Mouse (Mus musculus) liver, embryonic 14.5 days (tissue): ENCODE results near the gene Aqp6.

Experiments
- CTCF ChIP-seq: IDR thresholded peaks from 2 replicates; pipeline ENCODE4 v1.5.1; 2016; ENCODE audit warnings: antibody characterized with exemption, low read depth, control low read depth
- EP300 ChIP-seq: IDR thresholded peaks from 2 replicates; pipeline ENCODE4 v1.6.1; 2016; ENCODE audit warnings: antibody characterized with exemption, low read depth

GRCm38 (mm10) chr15:99651163-99651872 is 50.1 kb downstream of the Aqp6 start, which contains the start of gene Racgap1:
- no peak for TF ChIP-seq EP300
- TF ChIP-seq CTCF: no peak
